Mouse (Mus musculus) monocyte, adult 5-6 weeks (primary cell): Measurements from ENCODE around the gene Psmd7. TPM values are rescaled to one million over a fixed set of nuclear protein-coding genes. Genes with fewer than 3 reads are reported as not detected.
"Not testable (repeated sequence)": the region's sequence is repeated elsewhere in the genome, so short reads cannot be mapped to it uniquely, and the experiment has no call there.

Experiments used
- ATAC-seq: fragments of 153-309, 156-312 bp; replicated peaks from 2 replicates; pipeline ENCODE4 v1.8.0; 2017; ENCODE audit warnings: mild to moderate bottlenecking; ENCODE audit not compliant: low TSS enrichment, insufficient number of reproducible peaks, severe bottlenecking, poor library complexity, low FRiP score
- total RNA-seq: library from RNA; stranded (forward); fragments of 200-1000, 200-491, 200-594 nt; gene quantifications from 3 replicates; pipeline ENCODE4 v1.2.3, GENCODE M21; 2017

The Psmd7 gene
- total RNA-seq: 42.9 to 56.8 TPM (median 56.4 TPM) in 3 replicates

GRCm38 (mm10) chr8:107587995-107588780, at the start of gene Psmd7:
Gene Psmd7, minus strand, starts transcription at chr8:107588464.
- ATAC-seq: peak; percentile 94

GRCm38 (mm10) chr8:107633734-107634133, 45.5 kb upstream of the Psmd7 start:
- ATAC-seq: no peak

GRCm38 (mm10) chr8:107629701-107630100, 41.4 kb upstream of the Psmd7 start:
- ATAC-seq: no peak

- no peak for ATAC-seq
These were observed 40.4 kb upstream of the Psmd7 start for GRCm38 (mm10) chr8:107628501-107629149.

GRCm38 (mm10) chr8:107627881-107628280, 39.6 kb upstream of the Psmd7 start:
- ATAC-seq: no peak

GRCm38 (mm10) chr8:107624301-107624700, 36.0 kb upstream of the Psmd7 start:
- ATAC-seq: not testable (repeated sequence)

GRCm38 (mm10) chr8:107621930-107622623, 33.8 kb upstream of the Psmd7 start:
- no peak for ATAC-seq

- no peak for ATAC-seq
These were observed 32.9 kb upstream of the Psmd7 start for GRCm38 (mm10) chr8:107621136-107621535.

- no peak for ATAC-seq
These were observed 30.2 kb upstream of the Psmd7 start for GRCm38 (mm10) chr8:107618499-107618898.

GRCm38 (mm10) chr8:107613411-107613810, 25.1 kb upstream of the Psmd7 start:
- ATAC-seq: no peak

- ATAC-seq: no peak
These were observed 22.6 kb upstream of the Psmd7 start for GRCm38 (mm10) chr8:107610845-107611244.

- ATAC-seq: no peak
These were observed 20.5 kb upstream of the Psmd7 start for GRCm38 (mm10) chr8:107608751-107609150.

GRCm38 (mm10) chr8:107603026-107603425, 14.8 kb upstream of the Psmd7 start:
- ATAC-seq: no peak

- no peak for ATAC-seq
These were observed 11.4 kb upstream of the Psmd7 start for GRCm38 (mm10) chr8:107599691-107600090.

GRCm38 (mm10) chr8:107597731-107598130, 9.5 kb upstream of the Psmd7 start:
- no peak for ATAC-seq

GRCm38 (mm10) chr8:107594817-107595216, 6.6 kb upstream of the Psmd7 start:
- no peak for ATAC-seq

GRCm38 (mm10) chr8:107593967-107594729, 5.9 kb upstream of the Psmd7 start:
- no peak for ATAC-seq

GRCm38 (mm10) chr8:107587429-107587994, 752 bp downstream of the Psmd7 start:
- no peak for ATAC-seq

GRCm38 (mm10) chr8:107582136-107582535, 6.1 kb downstream of the Psmd7 start:
- ATAC-seq: no peak
